Mouse (Mus musculus) neural tube, embryonic 12.5 days (tissue): ENCODE results near the gene Ttc30b. TPM values are rescaled to one million over a fixed set of nuclear protein-coding genes. Genes with fewer than 3 reads are reported as not detected.
"Not testable (repeated sequence)": the region's sequence is repeated elsewhere in the genome, so short reads cannot be mapped to it uniquely, and the experiment has no call there.

Experiments used
- ATAC-seq: fragments of 200-750 bp; cut with Nextera tagmentation; 2 replicates; pipeline ENCODE4 v1.8.0; 2017; ENCODE audit warnings: low read depth, mild to moderate bottlenecking, moderate TSS enrichment, moderate library complexity; ENCODE audit not compliant: low FRiP score
- H3K27ac ChIP-seq: fragments of 300-500 bp; sonication (generic); 2 replicates; pipeline ENCODE4 v1.5.1; 2016
- H3K27me3 ChIP-seq: fragments of 300-500 bp; sonication (generic); replicated peaks from 2 replicates; pipeline ENCODE4 v1.6.1; 2016; ENCODE audit warnings: mild to moderate bottlenecking
- H3K36me3 ChIP-seq: fragments of 300-500 bp; sonication (generic); 2 replicates; pipeline ENCODE4 v1.6.1; 2016; ENCODE audit warnings: mild to moderate bottlenecking
- H3K4me1 ChIP-seq: fragments of 300-500 bp; sonication (generic); 2 replicates; pipeline ENCODE4 v1.6.1; 2016
- H3K4me2 ChIP-seq: fragments of 300-500 bp; sonication (generic); replicated peaks from 2 replicates; pipeline ENCODE4 v1.6.1; 2016; ENCODE audit warnings: mild to moderate bottlenecking
- H3K4me3 ChIP-seq: fragments of 300-500 bp; sonication (generic); 2 replicates; pipeline ENCODE4 v1.5.1; 2016
- H3K9ac ChIP-seq: fragments of 300-500 bp; sonication (generic); 2 replicates; pipeline ENCODE4 v1.6.1; 2016; ENCODE audit warnings: mild to moderate bottlenecking
- H3K9me3 ChIP-seq: fragments of 300-500 bp; sonication (generic); 2 replicates; pipeline ENCODE4 v1.6.1; 2016; ENCODE audit warnings: mild to moderate bottlenecking
- WGBS: fragments of 180-500 bp; shearing (Covaris S2); methylation state at CpG from one replicate; pipeline ENCODE4 v1.1.7; 2016; 5-methylcytosine and 5-hydroxymethylcytosine counted together
- polyA plus RNA-seq: library from polyadenylated mRNA; unstranded; fragments of >200 nt; fragmentation: Nextera tagmentation; extraction: Ambion mirVana; gene quantifications from 2 replicates; pipeline ENCODE4 v1.2.1, GENCODE M21; 2016

The Ttc30b gene
- 8.5 and 10.2 TPM in 2 replicates for polyA plus RNA-seq

DNA sequence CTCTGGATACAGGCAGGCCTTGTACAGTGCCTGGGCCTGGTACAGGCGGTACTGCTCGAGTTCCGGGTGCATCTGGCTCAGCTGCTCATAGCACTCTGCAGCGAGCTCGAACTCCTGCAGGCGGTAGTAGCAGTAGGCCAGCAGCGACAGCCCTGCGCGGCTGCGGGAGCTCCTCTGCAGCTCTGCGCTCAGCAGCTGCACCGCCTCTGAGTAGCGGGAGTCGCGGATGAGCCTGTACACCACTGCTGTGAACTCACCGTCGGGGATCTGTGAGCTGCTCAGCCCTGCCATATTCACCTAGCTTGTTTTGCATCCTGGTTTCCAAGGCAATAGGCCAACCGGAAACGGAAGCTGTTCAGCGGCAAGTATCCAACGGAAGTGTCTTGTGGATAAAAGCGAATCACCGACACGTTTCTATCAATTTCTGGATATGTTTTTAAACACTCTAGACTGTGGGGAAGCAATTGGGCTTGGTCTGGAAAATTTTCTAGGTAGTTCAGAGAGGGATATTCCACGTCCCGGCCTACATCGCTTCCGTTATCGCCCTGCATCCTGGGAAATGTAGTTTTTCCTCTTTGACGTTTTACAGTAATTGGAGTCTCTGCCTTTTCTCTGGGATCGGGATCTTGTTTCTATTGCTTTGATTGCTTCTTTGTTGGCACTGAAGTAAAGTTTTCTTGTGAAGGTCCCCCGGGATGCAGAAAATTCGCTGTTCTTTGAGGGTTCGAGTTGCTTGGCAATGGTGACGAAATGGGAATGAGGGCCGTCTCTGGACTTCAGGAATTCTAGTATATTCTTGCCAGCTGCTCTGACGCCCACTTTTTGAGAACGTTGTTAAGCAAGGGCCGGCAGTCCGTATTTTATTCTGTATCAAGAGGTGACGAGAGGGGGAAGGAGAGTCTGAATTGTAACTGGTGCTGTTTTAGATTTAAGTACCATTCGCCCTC is at the start of gene Ttc30b:
Gene Ttc30b, minus strand, starts transcription at position 469 of the 947 bp plus-strand sequence.
- Histone ChIP-seq H3K27ac (no peak within 1 kb of the TSS), H3K9me3 (no peaks in the 10 kb centered on the region)
- WGBS: 4% methylated on average over 42 of the region's 42 CpGs

GRCm38 (mm10) chr2:75987739-75988138 is 49.4 kb upstream of the Ttc30b start:
- Histone ChIP-seq H3K4me2 (no peak overlapping the region), H3K4me1 (peaks cover 30% of the 10 kb centered on the region), H3K9ac (no peak overlapping the region), H3K9me3 (no peaks in the 10 kb centered on the region), H3K27ac (no peak overlapping the region), H3K27me3 (no peaks in the 10 kb centered on the region), H3K36me3 (no peaks in the 10 kb centered on the region), H3K4me3 (no peak overlapping the region)
- no peak for ATAC-seq
- 70% methylated on average over 9 of the region's 9 CpGs for WGBS

More for the DNA sequence above, at the start of gene Ttc30b:
- no peaks in the 10 kb centered on the region for H3K27me3 ChIP-seq
- peak within 1 kb of the TSS; percentile 50 for H3K4me3 ChIP-seq
- ATAC-seq: peak; percentile 92
- peaks cover 4% of the 10 kb centered on the region; the same call in 1 of the 2 replicates for H3K4me1 ChIP-seq
- peak within 1 kb of the TSS; percentile 49 for H3K9ac ChIP-seq
- no peaks in the 10 kb centered on the region for H3K36me3 ChIP-seq
- peak within 1 kb of the TSS; percentile 64 for H3K4me2 ChIP-seq

DNA sequence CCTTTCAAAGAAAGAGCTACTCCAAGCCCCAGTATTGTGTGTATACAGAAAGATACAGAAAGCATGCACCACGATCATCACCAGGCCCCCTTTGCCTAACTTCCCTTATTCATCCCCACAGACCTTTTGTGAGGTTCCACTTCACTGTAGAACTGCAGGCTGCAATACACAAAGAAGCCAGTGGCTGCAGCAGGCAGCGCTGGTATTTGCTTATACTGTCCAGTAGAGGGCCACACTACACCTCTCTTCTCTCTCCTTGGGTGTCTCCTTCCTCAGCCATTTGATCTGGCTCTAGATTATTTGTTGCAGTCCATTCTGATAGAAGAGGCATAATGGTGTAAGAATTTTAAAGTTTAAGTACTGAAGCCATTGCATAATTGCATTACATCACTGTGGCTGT is 46.7 kb upstream of the Ttc30b start:
- Histone ChIP-seq H3K27me3 (no peaks in the 10 kb centered on the region), H3K9me3 (no peaks in the 10 kb centered on the region), H3K4me3 (no peak overlapping the region), H3K27ac (no peak overlapping the region), H3K4me2 (peak overlapping the region; percentile 20; the same call in 1 of the 2 replicates), H3K4me1 (peaks cover 27% of the 10 kb centered on the region), H3K9ac (no peak overlapping the region), H3K36me3 (no peaks in the 10 kb centered on the region)
- WGBS: 0% methylated on average over 2 of the region's 2 CpGs
- no peak for ATAC-seq

GRCm38 (mm10) chr2:75983847-75984246 is 45.5 kb upstream of the Ttc30b start:
- peaks cover 18% of the 10 kb centered on the region for H3K4me1 ChIP-seq
- no peaks in the 10 kb centered on the region for H3K9me3 ChIP-seq
- ATAC-seq: no peak
- no peaks in the 10 kb centered on the region for H3K27me3 ChIP-seq
- H3K27ac ChIP-seq: no peak overlapping the region
- H3K36me3 ChIP-seq: no peaks in the 10 kb centered on the region
- WGBS: 54% methylated on average over 3 of the region's 3 CpGs
- H3K4me2 ChIP-seq: no peak overlapping the region
- no peak overlapping the region for H3K4me3 ChIP-seq
- no peak overlapping the region for H3K9ac ChIP-seq

DNA sequence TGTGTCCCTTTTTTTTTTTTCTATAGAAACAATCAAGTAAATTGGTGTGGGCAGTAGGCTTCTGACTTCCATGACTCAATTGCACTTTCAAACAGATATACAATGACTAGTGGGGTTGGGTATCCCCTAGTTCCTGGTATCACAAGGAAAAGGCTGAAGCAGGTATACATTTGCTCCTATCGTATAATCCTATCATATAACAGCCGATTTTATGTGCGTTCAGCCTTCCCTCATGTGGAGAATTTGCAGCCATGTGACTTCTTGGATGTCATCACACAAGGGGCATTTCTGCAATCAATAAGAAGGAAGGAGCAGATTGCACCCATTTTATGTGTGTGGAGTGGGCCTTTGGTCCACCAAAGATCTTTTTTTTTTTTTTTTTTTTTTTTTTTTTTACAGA is 44.7 kb upstream of the Ttc30b start:
- WGBS: 92% methylated on average over 3 of the region's 3 CpGs
- no peaks in the 10 kb centered on the region for H3K27me3 ChIP-seq
- H3K9me3 ChIP-seq: no peaks in the 10 kb centered on the region
- H3K4me3 ChIP-seq: no peak overlapping the region
- no peaks in the 10 kb centered on the region for H3K36me3 ChIP-seq
- no peak overlapping the region for H3K9ac ChIP-seq
- ATAC-seq: no peak
- no peak overlapping the region for H3K27ac ChIP-seq
- no peak overlapping the region for H3K4me2 ChIP-seq
- H3K4me1 ChIP-seq: peaks cover 10% of the 10 kb centered on the region

- Histone ChIP-seq H3K4me2 (no peak overlapping the region), H3K27me3 (no peaks in the 10 kb centered on the region), H3K4me1 (peaks cover 5% of the 10 kb centered on the region), H3K27ac (no peak overlapping the region), H3K9ac (no peak overlapping the region), H3K9me3 (no peaks in the 10 kb centered on the region), H3K4me3 (no peak overlapping the region), H3K36me3 (no peaks in the 10 kb centered on the region)
- WGBS: 96% methylated on average over 4 of the region's 4 CpGs
- no peak for ATAC-seq
Observed at GRCm38 (mm10) chr2:75982626-75983025, 44.2 kb upstream of the Ttc30b start.

DNA sequence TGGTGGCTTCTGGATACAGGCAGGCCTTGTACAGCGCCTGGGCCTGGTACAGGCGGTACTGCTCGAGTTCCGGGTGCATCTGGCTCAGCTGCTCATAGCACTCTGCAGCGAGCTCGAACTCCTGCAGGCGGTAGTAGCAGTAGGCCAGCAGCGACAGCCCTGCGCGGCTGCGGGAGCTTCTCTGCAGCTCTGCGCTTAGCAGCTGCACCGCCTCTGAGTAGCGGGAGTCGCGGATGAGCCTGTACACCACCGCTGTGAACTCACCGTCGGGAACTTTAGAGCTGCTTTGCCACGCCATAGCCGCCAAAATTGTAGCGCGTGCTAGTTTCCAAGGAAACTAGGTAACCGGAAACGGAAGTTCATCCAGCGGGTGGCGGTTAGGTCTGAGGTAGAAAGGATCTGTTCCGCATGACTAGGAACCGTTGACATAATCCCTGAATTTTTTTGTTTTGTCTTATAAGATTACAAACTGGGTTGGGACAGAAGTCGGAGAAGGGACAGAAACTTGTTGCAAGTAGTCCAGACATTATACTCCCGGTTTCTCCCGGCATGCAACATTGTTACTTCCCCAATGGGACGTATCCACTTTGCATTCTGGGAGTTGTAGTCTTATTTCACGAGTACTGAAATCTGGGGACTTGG is 43.2 kb upstream of the Ttc30b start, which contains the start of gene Ttc30a1:
Gene Ttc30a1, minus strand, starts transcription at position 528 of the 642 bp plus-strand sequence.
- Histone ChIP-seq H3K4me2 (peak within 1 kb of the TSS; percentile 67), H3K4me3 (peak within 1 kb of the TSS; percentile 45), H3K9ac (peak within 1 kb of the TSS; percentile 33; the same call in 1 of the 2 replicates)
- WGBS: 3% methylated on average over 31 of the region's 34 CpGs
- H3K36me3 ChIP-seq, H3K9me3 ChIP-seq, H3K27me3 ChIP-seq, H3K27ac ChIP-seq, H3K4me1 ChIP-seq: not testable (repeated sequence)
- ATAC-seq: peak; percentile 61

DNA sequence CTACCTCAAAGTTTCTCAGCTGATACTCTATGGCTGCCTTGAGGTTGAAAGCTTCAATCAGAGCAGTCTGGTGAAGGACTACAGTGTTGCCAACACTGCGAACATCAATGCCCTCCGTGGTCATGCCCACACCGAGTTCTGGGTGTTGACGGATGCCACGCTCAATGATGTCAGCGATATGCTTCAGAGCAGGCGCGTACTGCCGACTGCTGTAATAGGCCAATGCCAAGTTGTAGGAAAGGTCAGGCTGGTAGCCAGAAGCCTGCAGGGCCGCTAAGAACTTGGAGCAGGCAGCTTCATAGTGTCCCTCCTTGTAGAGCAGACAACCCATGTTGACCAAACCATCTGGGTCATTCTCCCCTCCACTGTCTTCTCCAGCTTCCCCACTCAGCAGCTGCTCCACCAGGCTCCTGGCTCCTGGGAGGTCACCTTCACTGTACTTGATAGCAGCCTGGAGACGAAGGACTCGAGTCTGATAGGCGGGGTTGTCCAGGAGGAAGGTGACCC is 42.6 kb upstream of the Ttc30b start:
- not testable (repeated sequence) for H3K27me3 ChIP-seq, H3K4me1 ChIP-seq, H3K36me3 ChIP-seq, H3K27ac ChIP-seq, ATAC-seq, H3K9me3 ChIP-seq, H3K9ac ChIP-seq
- Histone ChIP-seq H3K4me2 (peak overlapping the region; percentile 67), H3K4me3 (peak overlapping the region; percentile 45)
- WGBS: 96% methylated on average over 13 of the region's 13 CpGs

DNA sequence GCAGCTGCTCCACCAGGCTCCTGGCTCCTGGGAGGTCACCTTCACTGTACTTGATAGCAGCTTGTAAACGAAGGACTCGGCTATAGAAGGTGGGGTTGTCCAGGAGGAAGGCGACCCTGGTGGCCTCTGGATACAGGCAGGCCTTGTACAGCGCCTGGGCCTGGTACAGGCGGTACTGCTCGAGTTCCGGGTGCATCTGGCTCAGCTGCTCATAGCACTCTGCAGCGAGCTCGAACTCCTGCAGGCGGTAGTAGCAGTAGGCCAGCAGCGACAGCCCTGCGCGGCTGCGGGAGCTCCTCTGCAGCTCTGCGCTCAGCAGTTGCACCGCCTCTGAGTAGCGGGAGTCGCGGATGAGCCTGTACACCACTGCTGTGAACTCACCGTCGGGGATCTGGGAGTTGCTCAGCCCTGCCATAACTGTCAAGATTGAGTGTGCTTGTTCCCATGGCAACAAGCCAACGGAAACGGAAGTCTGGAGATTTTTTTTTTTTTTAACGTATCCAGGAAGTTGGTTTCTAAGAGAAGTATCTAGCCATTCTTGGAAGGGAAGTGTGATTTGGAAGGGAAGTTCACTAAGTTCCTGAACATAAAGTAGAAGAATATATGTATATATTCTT is 39.5 kb upstream of the Ttc30b start, which contains the start of gene Ttc30a2:
Gene Ttc30a2, minus strand, starts transcription at position 419 of the 617 bp plus-strand sequence.
- WGBS: 21% methylated on average over 24 of the region's 24 CpGs
- H3K4me2 ChIP-seq: peak within 1 kb of the TSS; percentile 28; the same call in 1 of the 2 replicates
- not testable (repeated sequence) for H3K9me3 ChIP-seq, ATAC-seq, H3K27me3 ChIP-seq, H3K4me3 ChIP-seq, H3K36me3 ChIP-seq, H3K9ac ChIP-seq, H3K4me1 ChIP-seq, H3K27ac ChIP-seq

DNA sequence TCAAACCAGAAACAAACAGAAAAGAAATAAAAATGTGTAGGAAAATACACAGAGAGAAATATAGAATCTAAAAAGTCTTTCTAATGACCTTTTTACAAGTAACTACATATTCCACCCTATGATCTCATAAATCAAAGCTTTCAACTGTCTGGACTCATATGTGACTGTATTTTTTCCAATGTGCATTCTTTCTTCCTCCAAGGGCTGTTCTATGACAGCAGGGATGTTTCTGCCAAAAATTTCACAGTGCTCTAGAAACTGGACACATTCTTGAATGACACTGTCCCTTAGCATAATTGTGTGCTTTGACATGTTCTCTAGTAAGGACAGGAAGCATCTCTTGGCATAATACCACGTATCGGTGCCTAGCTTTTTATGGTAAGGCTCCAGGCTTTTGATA is 37.7 kb upstream of the Ttc30b start:
- H3K9ac ChIP-seq, H3K27me3 ChIP-seq, H3K4me1 ChIP-seq, H3K9me3 ChIP-seq, H3K36me3 ChIP-seq, ATAC-seq, H3K4me3 ChIP-seq, H3K4me2 ChIP-seq, H3K27ac ChIP-seq: not testable (repeated sequence)
- WGBS: 90% methylated on average over 2 of the region's 2 CpGs

GRCm38 (mm10) chr2:75974131-75974530 is 35.7 kb upstream of the Ttc30b start:
- WGBS: 67% methylated on average over 9 of the region's 9 CpGs
- Histone ChIP-seq H3K27me3 (no peaks in the 10 kb centered on the region), H3K27ac (no peak overlapping the region), H3K4me2 (no peak overlapping the region), H3K9me3 (no peaks in the 10 kb centered on the region), H3K36me3 (no peaks in the 10 kb centered on the region), H3K4me1 (no peaks in the 10 kb centered on the region), H3K4me3 (no peak overlapping the region), H3K9ac (no peak overlapping the region)
- no peak for ATAC-seq

GRCm38 (mm10) chr2:75964972-75965371 is 26.6 kb upstream of the Ttc30b start:
- Histone ChIP-seq H3K4me3 (no peak overlapping the region), H3K9ac (no peak overlapping the region), H3K27ac (no peak overlapping the region), H3K27me3 (no peaks in the 10 kb centered on the region), H3K4me2 (peak overlapping the region; percentile 45), H3K4me1 (peaks cover 15% of the 10 kb centered on the region), H3K36me3 (no peaks in the 10 kb centered on the region), H3K9me3 (no peaks in the 10 kb centered on the region)
- WGBS: 21% methylated on average over 5 of the region's 5 CpGs
- 0 out of 2 replicates have a peak, but pooled peaks have one; percentile 48 for ATAC-seq
